Mouse (Mus musculus): ENCODE results near the gene Unc5c. TPM values are rescaled to one million over a fixed set of nuclear protein-coding genes. Genes with fewer than 3 reads are reported as not detected.

Unc5c gene
- polyA plus RNA-seq, 1 experiment from 2014 or later = 10.2 TPM

- peaks cover 3% of the 10 kb centered on the region; the same call in 1 of the 2 replicates for H3K27me3 ChIP-seq (ENCODE audit: control insufficient read depth, insufficient read depth, low read depth, low read length)
- H3K4me1 ChIP-seq (ENCODE audit: control insufficient read depth, insufficient read depth, low read length) = no peaks in the 10 kb centered on the region
- ATAC-seq = no peak
Measured at GRCm38 (mm10) chr3:141581892-141582214, 116.8 kb downstream of the Unc5c start.

GRCm38 (mm10) chr3:141583180-141583579, 118.2 kb downstream of the Unc5c start:
- Histone ChIP-seq H3K9ac (ENCODE audit: low read depth, low read length) (no peak overlapping the region), H3K27me3 (ENCODE audit: control insufficient read depth, insufficient read depth, low read depth, low read length) (peaks cover 3% of the 10 kb centered on the region; the same call in 1 of the 2 replicates), H3K4me1 (ENCODE audit: control insufficient read depth, insufficient read depth, low read length) (0 out of 2 replicates have a peak, but pooled peaks cover 2% of the 10 kb centered on the region), H3K27ac (ENCODE audit: low read length) (no peak overlapping the region), H3K4me3 (ENCODE audit: low read depth, low read length) (no peak overlapping the region), H3K4me2 (ENCODE audit: low read length) (no peak overlapping the region), H3K9me3 (replicated peaks; ENCODE audit: control insufficient read depth, low read length, poor library complexity, severe bottlenecking) (no peaks in the 10 kb centered on the region), H3K36me3 (ENCODE audit: control insufficient read depth, insufficient read depth, low read length) (no peaks in the 10 kb centered on the region)
- 89% methylated on average over 1 of the region's 1 CpGs for WGBS
- no peak for ATAC-seq

More at GRCm38 (mm10) chr3:141581892-141582214, 116.8 kb downstream of the Unc5c start:
- no peaks in the 10 kb centered on the region for H3K36me3 ChIP-seq (ENCODE audit: control insufficient read depth, insufficient read depth, low read length)
- H3K4me2 ChIP-seq (ENCODE audit: low read length) = no peak overlapping the region
- H3K9me3 ChIP-seq (replicated peaks; ENCODE audit: control insufficient read depth, low read length, poor library complexity, severe bottlenecking) = no peaks in the 10 kb centered on the region
- H3K4me3 ChIP-seq (ENCODE audit: low read depth, low read length) = no peak overlapping the region
- no peak overlapping the region for H3K9ac ChIP-seq (ENCODE audit: low read depth, low read length)
- H3K27ac ChIP-seq (ENCODE audit: low read length) = no peak overlapping the region

GRCm38 (mm10) chr3:141589392-141590012, 124.5 kb downstream of the Unc5c start:
- no peak overlapping the region for H3K27ac ChIP-seq (ENCODE audit: low read length)
- ATAC-seq = no peak
- peaks cover 2% of the 10 kb centered on the region; the same call in 1 of the 2 replicates for H3K4me1 ChIP-seq (ENCODE audit: control insufficient read depth, insufficient read depth, low read length)
- no peaks in the 10 kb centered on the region for H3K9me3 ChIP-seq (replicated peaks; ENCODE audit: control insufficient read depth, low read length, poor library complexity, severe bottlenecking)
- H3K36me3 ChIP-seq (ENCODE audit: control insufficient read depth, insufficient read depth, low read length) = no peaks in the 10 kb centered on the region
- 39% methylated on average over 4 of the region's 4 CpGs for WGBS
- H3K9ac ChIP-seq (ENCODE audit: low read depth, low read length) = no peak overlapping the region
- H3K4me2 ChIP-seq (ENCODE audit: low read length) = no peak overlapping the region
- H3K27me3 ChIP-seq (ENCODE audit: control insufficient read depth, insufficient read depth, low read depth, low read length) = peaks cover 3% of the 10 kb centered on the region; the same call in 1 of the 2 replicates
- H3K4me3 ChIP-seq (ENCODE audit: low read depth, low read length) = no peak overlapping the region

GRCm38 (mm10) chr3:141593249-141593648, 128.2 kb downstream of the Unc5c start:
- Histone ChIP-seq H3K4me3 (ENCODE audit: low read depth, low read length) (no peak overlapping the region), H3K27ac (ENCODE audit: low read length) (no peak overlapping the region), H3K36me3 (ENCODE audit: control insufficient read depth, insufficient read depth, low read length) (no peaks in the 10 kb centered on the region), H3K9ac (ENCODE audit: low read depth, low read length) (no peak overlapping the region), H3K4me2 (ENCODE audit: low read length) (no peak overlapping the region), H3K9me3 (replicated peaks; ENCODE audit: control insufficient read depth, low read length, poor library complexity, severe bottlenecking) (no peaks in the 10 kb centered on the region), H3K27me3 (ENCODE audit: control insufficient read depth, insufficient read depth, low read depth, low read length) (no peaks in the 10 kb centered on the region), H3K4me1 (ENCODE audit: control insufficient read depth, insufficient read depth, low read length) (no peaks in the 10 kb centered on the region; the same call in 1 of the 2 replicates)
- peak; percentile 62; the same call in 1 of the 2 replicates for ATAC-seq
- 59% methylated on average over 5 of the region's 5 CpGs for WGBS

- no peaks in the 10 kb centered on the region for H3K36me3 ChIP-seq (ENCODE audit: control insufficient read depth, insufficient read depth, low read length)
- no peak overlapping the region for H3K4me3 ChIP-seq (ENCODE audit: low read depth, low read length)
- no peaks in the 10 kb centered on the region for H3K27me3 ChIP-seq (ENCODE audit: control insufficient read depth, insufficient read depth, low read depth, low read length)
- H3K4me1 ChIP-seq (ENCODE audit: control insufficient read depth, insufficient read depth, low read length) = no peaks in the 10 kb centered on the region; the same call in 1 of the 2 replicates
- no peaks in the 10 kb centered on the region for H3K9me3 ChIP-seq (replicated peaks; ENCODE audit: control insufficient read depth, low read length, poor library complexity, severe bottlenecking)
- ATAC-seq = no peak
- 80% methylated on average over 5 of the region's 5 CpGs for WGBS
- H3K4me2 ChIP-seq (ENCODE audit: low read length) = no peak overlapping the region
- H3K27ac ChIP-seq (ENCODE audit: low read length) = no peak overlapping the region
- no peak overlapping the region for H3K9ac ChIP-seq (ENCODE audit: low read depth, low read length)
Measured at GRCm38 (mm10) chr3:141594120-141594519, 129.1 kb downstream of the Unc5c start.

GRCm38 (mm10) chr3:141595073-141595472, 130.1 kb downstream of the Unc5c start:
- H3K36me3 ChIP-seq (ENCODE audit: control insufficient read depth, insufficient read depth, low read length) = no peaks in the 10 kb centered on the region
- H3K9ac ChIP-seq (ENCODE audit: low read depth, low read length) = no peak overlapping the region
- H3K27ac ChIP-seq (ENCODE audit: low read length) = no peak overlapping the region
- WGBS = 17% methylated on average over 3 of the region's 3 CpGs
- H3K27me3 ChIP-seq (ENCODE audit: control insufficient read depth, insufficient read depth, low read depth, low read length) = no peaks in the 10 kb centered on the region
- no peak overlapping the region for H3K4me3 ChIP-seq (ENCODE audit: low read depth, low read length)
- H3K9me3 ChIP-seq (replicated peaks; ENCODE audit: control insufficient read depth, low read length, poor library complexity, severe bottlenecking) = no peaks in the 10 kb centered on the region
- no peaks in the 10 kb centered on the region for H3K4me1 ChIP-seq (ENCODE audit: control insufficient read depth, insufficient read depth, low read length)
- ATAC-seq = no peak
- no peak overlapping the region for H3K4me2 ChIP-seq (ENCODE audit: low read length)

GRCm38 (mm10) chr3:141596461-141596860, 131.4 kb downstream of the Unc5c start:
- WGBS = 78% methylated on average over 3 of the region's 3 CpGs

GRCm38 (mm10) chr3:141596881-141597280, 131.9 kb downstream of the Unc5c start:
- 63% methylated on average over 1 of the region's 1 CpGs for WGBS
- Histone ChIP-seq H3K4me2 (ENCODE audit: low read length) (no peak overlapping the region), H3K36me3 (ENCODE audit: control insufficient read depth, insufficient read depth, low read length) (no peaks in the 10 kb centered on the region), H3K9me3 (replicated peaks; ENCODE audit: control insufficient read depth, low read length, poor library complexity, severe bottlenecking) (no peaks in the 10 kb centered on the region), H3K27ac (ENCODE audit: low read length) (no peak overlapping the region), H3K4me3 (ENCODE audit: low read depth, low read length) (no peak overlapping the region), H3K27me3 (ENCODE audit: control insufficient read depth, insufficient read depth, low read depth, low read length) (no peaks in the 10 kb centered on the region), H3K4me1 (ENCODE audit: control insufficient read depth, insufficient read depth, low read length) (peaks cover 12% of the 10 kb centered on the region), H3K9ac (ENCODE audit: low read depth, low read length) (no peak overlapping the region)
- no peak for ATAC-seq

More at GRCm38 (mm10) chr3:141596461-141596860, 131.4 kb downstream of the Unc5c start:
- no peak overlapping the region for H3K4me3 ChIP-seq (ENCODE audit: low read depth, low read length)
- H3K9ac ChIP-seq (ENCODE audit: low read depth, low read length) = no peak overlapping the region
- H3K27me3 ChIP-seq (ENCODE audit: control insufficient read depth, insufficient read depth, low read depth, low read length) = no peaks in the 10 kb centered on the region
- peaks cover 11% of the 10 kb centered on the region for H3K4me1 ChIP-seq (ENCODE audit: control insufficient read depth, insufficient read depth, low read length)
- H3K36me3 ChIP-seq (ENCODE audit: control insufficient read depth, insufficient read depth, low read length) = no peaks in the 10 kb centered on the region
- ATAC-seq = no peak
- no peak overlapping the region for H3K27ac ChIP-seq (ENCODE audit: low read length)
- H3K9me3 ChIP-seq (replicated peaks; ENCODE audit: control insufficient read depth, low read length, poor library complexity, severe bottlenecking) = no peaks in the 10 kb centered on the region
- H3K4me2 ChIP-seq (ENCODE audit: low read length) = no peak overlapping the region

GRCm38 (mm10) chr3:141597974-141598373, 133.0 kb downstream of the Unc5c start:
- Histone ChIP-seq H3K27ac (ENCODE audit: low read length) (no peak overlapping the region), H3K9ac (ENCODE audit: low read depth, low read length) (no peak overlapping the region), H3K4me1 (ENCODE audit: control insufficient read depth, insufficient read depth, low read length) (peaks cover 12% of the 10 kb centered on the region), H3K27me3 (ENCODE audit: control insufficient read depth, insufficient read depth, low read depth, low read length) (no peaks in the 10 kb centered on the region), H3K4me3 (ENCODE audit: low read depth, low read length) (no peak overlapping the region), H3K4me2 (ENCODE audit: low read length) (no peak overlapping the region), H3K9me3 (replicated peaks; ENCODE audit: control insufficient read depth, low read length, poor library complexity, severe bottlenecking) (no peaks in the 10 kb centered on the region), H3K36me3 (ENCODE audit: control insufficient read depth, insufficient read depth, low read length) (no peaks in the 10 kb centered on the region)
- 76% methylated on average over 2 of the region's 2 CpGs for WGBS
- ATAC-seq = no peak

Data from midbrain, embryonic 16.5 days (tissue).